8 mouse cellular contexts compared by ENCODE assay signal in the genomic region with DNA sequence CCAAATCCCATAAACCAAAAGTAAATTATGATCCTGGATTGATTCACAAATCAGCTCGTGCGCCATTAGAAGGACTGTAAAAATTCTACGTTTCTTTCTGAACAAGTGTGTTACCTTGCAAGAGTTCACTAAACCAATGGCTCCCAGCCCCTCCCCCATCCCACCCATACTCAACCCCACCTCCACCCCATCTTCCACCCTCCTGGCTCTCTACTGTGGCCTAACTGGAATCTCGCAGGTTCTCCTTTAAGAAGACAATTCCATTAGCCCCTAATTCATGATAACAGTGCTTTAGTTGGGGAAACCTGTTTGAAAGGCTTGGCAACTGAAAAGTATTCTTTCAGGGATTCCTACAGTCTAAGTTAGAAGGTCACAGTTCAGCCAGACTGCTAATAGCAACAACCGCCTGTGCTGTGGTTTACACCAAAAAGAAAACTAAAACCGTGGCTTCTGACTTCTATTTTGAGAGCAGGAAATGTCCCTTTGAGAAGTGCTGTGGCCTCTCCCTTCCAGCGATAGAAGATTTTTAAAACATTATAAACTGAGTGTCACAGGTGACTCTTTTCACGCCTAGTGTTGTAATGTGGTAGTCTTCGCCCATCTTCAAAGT. TPM values are rescaled to one million over a fixed set of nuclear protein-coding genes. Genes with fewer than 3 reads are reported as not detected.
DNase-seq lines count a peak whose midpoint lies in the region; ATAC-seq and TF ChIP-seq lines count a peak whose summit lies in the region.

No protein-coding gene starts in this region.

- H3K4me3 ChIP-seq in lung, postnatal 0 days (ENCODE audit: low read depth, low read length) = no peak overlapping the region
- H3K4me3 ChIP-seq in hindbrain, embryonic 14.5 days (replicated peaks; ENCODE audit: low read length) = peak overlapping the region; percentile 72
- no peak overlapping the region for H3K4me3 ChIP-seq in midbrain, embryonic 11.5 days (ENCODE audit: low read depth, low read length)

- H3K36me3 ChIP-seq in lung, postnatal 0 days (ENCODE audit: insufficient read depth, low read length) = no peaks in the 10 kb centered on the region
- no peaks in the 10 kb centered on the region for H3K36me3 ChIP-seq in hindbrain, embryonic 14.5 days (replicated peaks; ENCODE audit: control insufficient read depth, insufficient read depth)
- no peaks in the 10 kb centered on the region for H3K36me3 ChIP-seq in midbrain, embryonic 11.5 days (ENCODE audit: control insufficient read depth, insufficient read depth, low read length)

- peak overlapping the region; percentile 84; the same call in 1 of the 2 replicates for H3K4me2 ChIP-seq in lung, postnatal 0 days (replicated peaks; ENCODE audit: low read depth, low read length)
- H3K4me2 ChIP-seq in hindbrain, embryonic 14.5 days (replicated peaks) = peak overlapping the region; percentile 66
- peak overlapping the region; percentile 52 for H3K4me2 ChIP-seq in midbrain, embryonic 11.5 days

- H3K27ac ChIP-seq in lung, postnatal 0 days (ENCODE audit: low read length) = no peak overlapping the region
- no peak overlapping the region for H3K27ac ChIP-seq in hindbrain, embryonic 14.5 days
- H3K27ac ChIP-seq in midbrain, embryonic 11.5 days (ENCODE audit: low read depth, low read length) = no peak overlapping the region

- no peak for TF ChIP-seq EP300 in lung, postnatal 0 days (IDR thresholded peaks at IDR 0.05)

- no peak overlapping the region for H3K9ac ChIP-seq in lung, postnatal 0 days (replicated peaks; ENCODE audit: low read depth)
- H3K9ac ChIP-seq in hindbrain, embryonic 14.5 days = no peak overlapping the region
- H3K9ac ChIP-seq in midbrain, embryonic 11.5 days (ENCODE audit: low read length) = no peak overlapping the region

- no peak for TF ChIP-seq CTCF in lung, postnatal 0 days (IDR thresholded peaks at IDR 0.05)

- 34% methylated on average over 9 of the region's 9 CpGs for WGBS in lung, postnatal 0 days
- 31% methylated on average over 9 of the region's 9 CpGs for WGBS in hindbrain, embryonic 14.5 days
- 30% methylated on average over 9 of the region's 9 CpGs for WGBS in midbrain, embryonic 11.5 days

- H3K9me3 ChIP-seq in lung, postnatal 0 days (ENCODE audit: low read length) = no peaks in the 10 kb centered on the region
- no peaks in the 10 kb centered on the region for H3K9me3 ChIP-seq in hindbrain, embryonic 14.5 days (ENCODE audit: control insufficient read depth, low read length)
- no peaks in the 10 kb centered on the region for H3K9me3 ChIP-seq in midbrain, embryonic 11.5 days (ENCODE audit: control insufficient read depth, low read length)

- no peak for DNase-seq in lung, postnatal 0 days (ENCODE audit: low spot score)
- DNase-seq in lung, postnatal 14 days = no peak
- DNase-seq in embryo, embryonic 11 days = peak; percentile 43
- no peak for DNase-seq in hindbrain, embryonic 14.5 days (ENCODE audit: low spot score)
- DNase-seq in midbrain, embryonic 11.5 days (ENCODE audit: low spot score, missing footprints) = peak; percentile 83
- no peak for DNase-seq in frontal cortex, postnatal 14 days (ENCODE audit: low spot score in 2 of 2)
- DNase-seq in cerebellum, postnatal 36 days = no peak

- no peak for ATAC-seq in lung, postnatal 0 days
- ATAC-seq in hindbrain, embryonic 14.5 days (ENCODE audit: low FRiP score) = no peak
- ATAC-seq in midbrain, embryonic 11.5 days (ENCODE audit: low FRiP score) = no peak
- ATAC-seq in erythroblast, adult 5-6 weeks (replicated peaks; ENCODE audit: low FRiP score, poor library complexity, severe bottlenecking) = no peak

- H3K4me1 ChIP-seq in lung, postnatal 0 days (ENCODE audit: insufficient read depth, low read depth, low read length) = peaks cover 8% of the 10 kb centered on the region; the same call in 1 of the 2 replicates
- peaks cover 20% of the 10 kb centered on the region for H3K4me1 ChIP-seq in hindbrain, embryonic 14.5 days (replicated peaks; ENCODE audit: control insufficient read depth, insufficient read depth, low read length)
- H3K4me1 ChIP-seq in midbrain, embryonic 11.5 days (ENCODE audit: control insufficient read depth, insufficient read depth, low read length) = peaks cover 11% of the 10 kb centered on the region

- no peaks in the 10 kb centered on the region for H3K27me3 ChIP-seq in lung, postnatal 0 days (replicated peaks; ENCODE audit: insufficient read depth, low read length)
- no peaks in the 10 kb centered on the region for H3K27me3 ChIP-seq in hindbrain, embryonic 14.5 days (ENCODE audit: control insufficient read depth, insufficient read depth, low read length)
- H3K27me3 ChIP-seq in midbrain, embryonic 11.5 days (ENCODE audit: control insufficient read depth, insufficient read depth, low read length) = no peaks in the 10 kb centered on the region

RNA-seq across cellular contexts. Expression of a gene that starts 1.0 kb away (rescaled TPM):
- polyA plus RNA-seq in lung, postnatal 0 days (2015; fragmentation: Nextera tagmentation; extraction: Ambion mirVana) = 91.0 and 94.3 TPM in 2 replicates
- 83.6 and 84.9 TPM in 2 replicates for polyA plus RNA-seq in hindbrain, embryonic 14.5 days (2014; fragmentation: Nextera tagmentation; extraction: Ambion mirVana)
- polyA plus RNA-seq in midbrain, embryonic 11.5 days (2014; fragmentation: Nextera tagmentation; extraction: Ambion mirVana) = 71.0 and 73.8 TPM in 2 replicates
- total RNA-seq in erythroblast, adult 5-6 weeks (2015; ENCODE audit: low replicate concordance) = 87.6 and 115 TPM in 2 replicates
- total RNA-seq in erythroblast, adult 5-6 weeks (2017; ENCODE audit: low replicate concordance) = 84.3 and 113 TPM in 2 replicates

Comparison
In these comparisons a context has a peak if more than half of its experiments do, and no peak if none do; other contexts are left out.
1. DNase-seq: peak in embryo, embryonic 11 days (single experiment) and midbrain, embryonic 11.5 days (single experiment); none in lung, postnatal 0 days (single experiment), lung, postnatal 14 days (single experiment), hindbrain, embryonic 14.5 days (single experiment), frontal cortex, postnatal 14 days (0 of 2) and cerebellum, postnatal 36 days (0 of 2).
2. Peak in every context shown above with its lines, with median percentiles within 50 percentile points of each other: H3K4me2 ChIP-seq.